Mouse (Mus musculus) heart, embryonic 11.5 days (tissue): ENCODE results near the gene Trak1. TPM values are rescaled to one million over a fixed set of nuclear protein-coding genes. Genes with fewer than 3 reads are reported as not detected.

Experiments
- ATAC-seq: fragments of 200-750 bp; cut with Nextera tagmentation; replicated peaks from 2 replicates; pipeline ENCODE4 v1.8.0; 2017; ENCODE audit warnings: moderate library complexity; ENCODE audit not compliant: insufficient number of reproducible peaks, low FRiP score, low TSS enrichment
- H3K27ac ChIP-seq: fragments of 300-500 bp; sonication (generic); 2 replicates; pipeline ENCODE4 v1.5.1; 2014; ENCODE audit warnings: mild to moderate bottlenecking, low read depth, low read length
- H3K27me3 ChIP-seq: fragments of 300-500 bp; sonication (generic); 2 replicates; pipeline ENCODE4 v1.6.1; 2014; ENCODE audit warnings: mild to moderate bottlenecking, low read length, mixed read lengths; ENCODE audit not compliant: control insufficient read depth, insufficient read depth
- H3K36me3 ChIP-seq: fragments of 300-500 bp; sonication (generic); 2 replicates; pipeline ENCODE4 v1.6.1; 2014; ENCODE audit warnings: mild to moderate bottlenecking, low read length, moderate library complexity, mixed read lengths; ENCODE audit not compliant: control insufficient read depth, insufficient read depth
- H3K4me1 ChIP-seq: fragments of 300-500 bp; sonication (generic); 2 replicates; pipeline ENCODE4 v1.6.1; 2014; ENCODE audit warnings: low read length; ENCODE audit not compliant: control insufficient read depth, insufficient read depth
- H3K4me2 ChIP-seq: fragments of 300-500 bp; sonication (generic); 2 replicates; pipeline ENCODE4 v1.6.1; 2014; ENCODE audit warnings: mild to moderate bottlenecking, moderate library complexity
- H3K4me3 ChIP-seq: fragments of 300-500 bp; sonication (generic); 2 replicates; pipeline ENCODE4 v1.5.1; 2014; ENCODE audit warnings: low read depth, low read length
- H3K9ac ChIP-seq: fragments of 300-500 bp; sonication (generic); 2 replicates; pipeline ENCODE4 v1.6.1; 2014; ENCODE audit warnings: mild to moderate bottlenecking, low read depth, low read length, moderate library complexity
- H3K9me3 ChIP-seq: fragments of 300-500 bp; sonication (generic); replicated peaks from 2 replicates; pipeline ENCODE4 v1.6.1; 2016; ENCODE audit warnings: low read length; ENCODE audit not compliant: control insufficient read depth
- WGBS: fragments of 180-500 bp; shearing (Covaris S2); extraction: QIAGEN DNeasy Blood & Tissue Kit; methylation state at CpG from one replicate; pipeline ENCODE4 v1.1.7; 2014; ENCODE audit not compliant: insufficient replicate concordance; 5-methylcytosine and 5-hydroxymethylcytosine counted together
- polyA plus RNA-seq: library from polyadenylated mRNA; unstranded; fragments of >200 nt; fragmentation: Nextera tagmentation; extraction: Ambion mirVana; gene quantifications from 2 replicates; pipeline ENCODE4 v1.2.1, GENCODE M21; 2014

The Trak1 gene
- polyA plus RNA-seq, 1 experiment from 2014 or later = 21.3 TPM

DNA sequence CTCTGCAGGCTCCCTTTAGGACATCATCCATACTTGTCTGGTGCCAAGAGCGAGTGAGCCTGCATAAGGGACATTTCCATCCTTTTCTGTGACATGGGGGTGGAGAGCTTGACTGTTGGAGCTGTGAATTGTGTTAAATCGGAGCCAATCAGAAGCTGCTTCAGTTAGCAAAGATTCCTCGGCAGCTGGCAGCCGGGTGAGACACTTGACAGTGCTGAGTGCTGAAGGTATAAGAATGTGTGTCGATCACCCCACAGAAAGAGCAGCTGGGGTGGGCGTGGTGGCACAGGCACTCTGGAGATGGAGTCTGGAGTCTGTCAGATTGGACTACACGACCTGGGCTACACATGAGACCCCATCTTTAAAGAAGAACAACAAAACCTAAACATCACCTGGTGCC lies 13.2 kb downstream of the Trak1 start:
- H3K27me3 ChIP-seq = no peaks in the 10 kb centered on the region
- H3K36me3 ChIP-seq = no peaks in the 10 kb centered on the region
- H3K9me3 ChIP-seq = no peaks in the 10 kb centered on the region
- 48% methylated on average over 7 of the region's 7 CpGs for WGBS
- H3K9ac ChIP-seq = no peak overlapping the region
- ATAC-seq = no peak
- H3K4me2 ChIP-seq = no peak overlapping the region
- H3K4me3 ChIP-seq = no peak overlapping the region
- peaks cover 45% of the 10 kb centered on the region for H3K4me1 ChIP-seq
- H3K27ac ChIP-seq = peak overlapping the region; percentile 25; the same call in 1 of the 2 replicates

- no peaks in the 10 kb centered on the region for H3K9me3 ChIP-seq
- H3K4me2 ChIP-seq = no peak overlapping the region
- 67% methylated on average over 6 of the region's 6 CpGs for WGBS
- peaks cover 58% of the 10 kb centered on the region for H3K4me1 ChIP-seq
- H3K4me3 ChIP-seq = no peak overlapping the region
- no peak for ATAC-seq
- H3K9ac ChIP-seq = no peak overlapping the region
- H3K27me3 ChIP-seq = no peaks in the 10 kb centered on the region
- no peaks in the 10 kb centered on the region for H3K36me3 ChIP-seq
- H3K27ac ChIP-seq = peak overlapping the region; percentile 22; the same call in 1 of the 2 replicates
Observed at GRCm38 (mm10) chr9:121311846-121312236, 14.5 kb downstream of the Trak1 start.

GRCm38 (mm10) chr9:121312237-121312891 lies 15.1 kb downstream of the Trak1 start:
- H3K27me3 ChIP-seq = no peaks in the 10 kb centered on the region
- no peak overlapping the region for H3K4me2 ChIP-seq
- no peaks in the 10 kb centered on the region for H3K36me3 ChIP-seq
- H3K4me1 ChIP-seq = peaks cover 62% of the 10 kb centered on the region
- H3K4me3 ChIP-seq = no peak overlapping the region
- H3K9ac ChIP-seq = no peak overlapping the region
- H3K27ac ChIP-seq = peak overlapping the region; percentile 22; the same call in 1 of the 2 replicates
- no peak for ATAC-seq
- H3K9me3 ChIP-seq = no peaks in the 10 kb centered on the region
- 75% methylated on average over 10 of the region's 10 CpGs for WGBS

DNA sequence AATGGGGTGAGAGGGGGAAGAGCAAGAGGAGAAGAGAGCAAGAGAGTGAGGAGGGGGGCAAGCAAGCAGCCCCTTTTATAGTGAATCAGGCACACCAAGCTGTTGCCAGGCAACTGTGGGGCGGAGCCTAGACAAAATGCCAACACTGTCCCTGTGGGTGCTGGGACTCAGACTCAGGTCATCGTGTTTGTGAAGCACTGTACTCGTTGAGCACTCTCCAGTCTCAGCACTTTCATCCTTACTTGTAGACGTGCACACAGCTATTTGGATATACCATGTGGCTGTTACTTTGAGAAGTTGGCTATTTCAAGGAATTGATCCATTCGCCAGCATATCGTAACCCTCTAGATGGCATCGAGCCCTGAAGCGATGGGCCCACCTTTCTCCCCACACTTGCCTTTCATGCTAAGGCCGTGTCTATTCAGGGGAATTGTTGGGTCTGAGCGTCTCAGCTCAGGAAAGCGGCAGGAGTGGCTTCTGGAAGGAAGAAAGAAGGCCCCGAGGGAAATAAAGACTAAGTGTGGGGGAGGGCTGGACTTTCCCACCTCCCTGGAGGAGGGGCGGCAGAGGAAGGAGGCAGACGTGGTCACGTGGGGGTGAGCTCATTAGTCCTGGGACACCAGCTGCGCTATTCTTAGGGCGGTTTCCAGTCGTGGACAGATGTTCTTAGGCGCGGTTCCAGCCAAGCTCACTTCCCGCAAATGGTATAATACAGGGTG lies 16.5 kb downstream of the Trak1 start:
- Histone ChIP-seq H3K4me1 (peaks cover 66% of the 10 kb centered on the region), H3K9ac (peak overlapping the region; percentile 79)
- WGBS = 2% methylated on average over 21 of the region's 21 CpGs

GRCm38 (mm10) chr9:121314541-121315152 lies 17.3 kb downstream of the Trak1 start:
- Histone ChIP-seq H3K4me1 (peaks cover 62% of the 10 kb centered on the region), H3K27ac (peak overlapping the region; percentile 96), H3K36me3 (no peaks in the 10 kb centered on the region), H3K4me3 (peak overlapping the region; percentile 37), H3K9ac (peak overlapping the region; percentile 79), H3K27me3 (no peaks in the 10 kb centered on the region), H3K9me3 (no peaks in the 10 kb centered on the region), H3K4me2 (peak overlapping the region; percentile 79)
- 17% methylated on average over 14 of the region's 14 CpGs for WGBS
- ATAC-seq = peak; percentile 48; the same call in 1 of the 2 replicates

More for the DNA sequence above, 16.5 kb downstream of the Trak1 start:
- Histone ChIP-seq H3K27me3 (no peaks in the 10 kb centered on the region), H3K4me2 (peak overlapping the region; percentile 79), H3K4me3 (peak overlapping the region; percentile 37), H3K27ac (peak overlapping the region; percentile 96), H3K9me3 (no peaks in the 10 kb centered on the region), H3K36me3 (no peaks in the 10 kb centered on the region)
- peak; percentile 74 for ATAC-seq

- H3K27ac ChIP-seq = peak overlapping the region; percentile 88
- no peak overlapping the region for H3K9ac ChIP-seq
- no peaks in the 10 kb centered on the region for H3K9me3 ChIP-seq
- peaks cover 56% of the 10 kb centered on the region for H3K4me1 ChIP-seq
- H3K4me3 ChIP-seq = no peak overlapping the region
- no peaks in the 10 kb centered on the region for H3K36me3 ChIP-seq
- no peaks in the 10 kb centered on the region for H3K27me3 ChIP-seq
- no peak for ATAC-seq
- H3K4me2 ChIP-seq = no peak overlapping the region
- 72% methylated on average over 4 of the region's 4 CpGs for WGBS
Observed at GRCm38 (mm10) chr9:121315901-121316595, 18.7 kb downstream of the Trak1 start.

- H3K4me3 ChIP-seq = no peak overlapping the region
- 39% methylated on average over 12 of the region's 12 CpGs for WGBS
- peak overlapping the region; percentile 28; the same call in 1 of the 2 replicates for H3K9ac ChIP-seq
- peak overlapping the region; percentile 88 for H3K27ac ChIP-seq
- H3K27me3 ChIP-seq = no peaks in the 10 kb centered on the region
- H3K9me3 ChIP-seq = no peaks in the 10 kb centered on the region
- ATAC-seq = 0 out of 2 replicates have a peak, but pooled peaks have one; percentile 14
- H3K4me2 ChIP-seq = no peak overlapping the region
- peaks cover 55% of the 10 kb centered on the region for H3K4me1 ChIP-seq
- H3K36me3 ChIP-seq = no peaks in the 10 kb centered on the region
Observed at GRCm38 (mm10) chr9:121316621-121317405, 19.5 kb downstream of the Trak1 start.
